Mouse (Mus musculus) sigmoid colon, adult 10 weeks (tissue): ENCODE results near the gene Cldn24. TPM values are rescaled to one million over a fixed set of nuclear protein-coding genes. Genes with fewer than 3 reads are reported as not detected.

ENCODE experiments used
- polyA plus RNA-seq: library from polyadenylated mRNA; stranded (reverse); fragments of 350-450 nt; fragmentation: Illumina TruSeq; extraction: RNeasy Lipid Tissue Mini Kit (QIAGEN cat#74804); gene quantifications from one replicate; pipeline ENCODE4 v1.2.3, GENCODE M21; 2014; ENCODE audit warnings: low read depth, low replicate concordance

Gene Cldn24
- polyA plus RNA-seq, result not detected

DNA sequence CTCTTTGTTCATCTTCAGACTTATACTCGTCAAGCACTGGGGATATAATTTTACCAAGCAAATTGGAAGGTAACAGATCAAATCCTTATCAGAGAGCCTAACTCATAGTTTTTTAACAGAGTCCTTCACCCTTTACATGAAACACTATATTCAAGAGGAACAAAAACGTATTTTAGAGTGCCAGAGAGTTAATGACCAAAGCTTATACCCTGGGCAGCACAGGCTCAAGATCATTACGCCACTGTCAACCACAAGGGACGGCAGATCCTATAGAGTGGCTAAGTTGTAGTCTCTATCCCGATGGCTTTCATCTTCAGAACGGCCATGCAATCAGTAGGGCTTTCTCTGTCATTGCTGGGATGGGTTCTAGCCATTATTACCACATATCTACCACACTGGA, at the start of gene Cldn24:
TSS of gene Cldn24 (plus strand) at position 301 of the 400 bp plus-strand sequence.

DNA sequence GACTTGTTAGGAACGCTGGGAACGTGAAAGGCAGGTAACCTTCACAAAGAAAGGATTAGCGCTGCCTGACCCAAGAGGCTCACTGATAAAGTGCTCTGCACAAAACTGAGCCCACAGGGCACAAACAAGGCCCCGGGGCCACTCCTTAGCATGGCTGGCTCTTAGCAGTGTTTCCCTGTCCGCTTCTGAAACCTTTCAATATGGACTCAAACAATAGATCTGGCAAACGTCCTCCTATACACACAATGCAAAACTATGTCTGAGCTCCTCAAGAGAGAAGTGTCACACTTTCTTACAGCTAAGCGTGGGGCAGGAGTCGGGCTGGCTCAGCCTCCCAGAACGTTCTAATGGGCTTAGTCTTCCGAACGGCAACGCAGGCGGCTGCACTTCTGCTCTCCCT, 2.2 kb downstream of the Cldn24 start, which contains the start of gene Cldn22:
TSS of gene Cldn22 (plus strand) at position 301 of the 400 bp plus-strand sequence.

Other genes with a start within 250 kb of the Cldn24 start
- 13.2 TPM for gene Ing2, start 146.6 kb upstream of the Cldn24 start, polyA plus RNA-seq
- 32.4 TPM for gene Cdkn2aip, start 108.2 kb upstream of the Cldn24 start, polyA plus RNA-seq
- not detected for gene Cldn22, start 2.3 kb downstream of the Cldn24 start, polyA plus RNA-seq
- gene Wwc2, start 168.8 kb downstream of the Cldn24 start, polyA plus RNA-seq, result 12.8 TPM